In the genomic region with DNA sequence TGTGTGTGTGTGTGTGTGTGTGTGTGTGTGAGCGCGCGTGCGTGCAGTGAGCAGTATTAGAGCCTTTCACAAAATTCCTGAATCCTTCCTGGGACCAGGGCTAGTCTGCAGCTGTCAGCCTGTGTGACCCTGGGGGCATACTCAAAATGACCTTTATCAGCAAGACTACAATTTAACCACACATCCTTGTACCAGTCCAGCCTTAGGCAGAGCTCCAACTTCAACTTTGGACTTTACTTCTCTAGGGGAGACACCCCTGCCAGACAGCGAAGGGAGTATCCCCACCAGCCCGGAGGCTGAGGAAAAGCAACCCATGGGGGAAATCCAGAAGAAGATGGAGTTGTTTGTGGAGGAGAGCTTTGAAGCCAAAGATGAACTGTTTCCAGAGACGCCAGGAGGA, we compare ENCODE assay signal across 23 mouse cellular contexts. TPM values are rescaled to one million over a fixed set of nuclear protein-coding genes. Genes with fewer than 3 reads are reported as not detected.
DNase-seq lines count a peak whose midpoint lies in the region; ATAC-seq lines count a peak whose summit lies in the region.
"Had no signal": no experiment of that assay in that cellular context is flagged by ENCODE, and none has a peak within 500 bp of the region (broad histone marks: within the 10 kb centered on the region; RNA-seq: fewer than 3 reads in every experiment).

No protein-coding gene starts in this region.

- H3K27me3 ChIP-seq in kidney, embryonic 16.5 days (ENCODE audit: insufficient read depth, low read length) = no peaks in the 10 kb centered on the region
- no peaks in the 10 kb centered on the region for H3K27me3 ChIP-seq in intestine, embryonic 15.5 days (replicated peaks)
- no peaks in the 10 kb centered on the region for H3K27me3 ChIP-seq in intestine, embryonic 16.5 days (replicated peaks; ENCODE audit: control insufficient read depth, insufficient read depth, low read length)
- H3K27me3 ChIP-seq in heart, embryonic 10.5 days (ENCODE audit: insufficient read depth, poor library complexity, severe bottlenecking) = peaks cover 8% of the 10 kb centered on the region; the same call in 1 of the 2 replicates
- H3K27me3 ChIP-seq: embryonic facial prominence, embryonic 13.5 days; forebrain, embryonic 12.5 days; heart, embryonic 15.5 days; hindbrain, embryonic 13.5 days had no signal

- H3K4me3 ChIP-seq in kidney, embryonic 16.5 days (ENCODE audit: low read length) = no peak overlapping the region
- H3K4me3 ChIP-seq in intestine, embryonic 15.5 days (replicated peaks) = no peak overlapping the region
- no peak overlapping the region for H3K4me3 ChIP-seq in intestine, embryonic 16.5 days (ENCODE audit: low read length)
- no peak overlapping the region for H3K4me3 ChIP-seq in heart, embryonic 10.5 days
- H3K4me3 ChIP-seq: embryonic facial prominence, embryonic 13.5 days; forebrain, embryonic 12.5 days; heart, embryonic 15.5 days; hindbrain, embryonic 13.5 days had no signal

- 87% methylated on average over 7 of the region's 7 CpGs for WGBS in kidney, embryonic 16.5 days
- WGBS in intestine, embryonic 15.5 days = 83% methylated on average over 7 of the region's 7 CpGs
- WGBS in intestine, embryonic 16.5 days = 78% methylated on average over 7 of the region's 7 CpGs
- WGBS in heart, embryonic 10.5 days = 96% methylated on average over 7 of the region's 7 CpGs

- no peaks in the 10 kb centered on the region for H3K9me3 ChIP-seq in kidney, embryonic 16.5 days (ENCODE audit: low read length)
- H3K9me3 ChIP-seq in intestine, embryonic 15.5 days = no peaks in the 10 kb centered on the region
- no peaks in the 10 kb centered on the region for H3K9me3 ChIP-seq in intestine, embryonic 16.5 days (ENCODE audit: control insufficient read depth, low read length)
- no peaks in the 10 kb centered on the region for H3K9me3 ChIP-seq in heart, embryonic 10.5 days
- H3K9me3 ChIP-seq: embryonic facial prominence, embryonic 13.5 days; forebrain, embryonic 12.5 days; heart, embryonic 15.5 days; hindbrain, embryonic 13.5 days had no signal

- 0 out of 2 replicates have a peak, but pooled peaks cover 5% of the 10 kb centered on the region for H3K4me1 ChIP-seq in kidney, embryonic 16.5 days (ENCODE audit: insufficient read depth, low read length)
- peaks cover 27% of the 10 kb centered on the region; the same call in 1 of the 2 replicates for H3K4me1 ChIP-seq in intestine, embryonic 15.5 days (replicated peaks)
- peaks cover 11% of the 10 kb centered on the region for H3K4me1 ChIP-seq in intestine, embryonic 16.5 days (ENCODE audit: control insufficient read depth, insufficient read depth, low read length)
- H3K4me1 ChIP-seq in heart, embryonic 10.5 days = peaks cover 39% of the 10 kb centered on the region

- no peak overlapping the region for H3K4me2 ChIP-seq in kidney, embryonic 16.5 days (replicated peaks; ENCODE audit: low read depth, low read length)
- no peak overlapping the region for H3K4me2 ChIP-seq in intestine, embryonic 15.5 days (replicated peaks)
- H3K4me2 ChIP-seq in intestine, embryonic 16.5 days (ENCODE audit: low read depth, low read length) = no peak overlapping the region
- H3K4me2 ChIP-seq: embryonic facial prominence, embryonic 13.5 days; forebrain, embryonic 12.5 days; heart, embryonic 11.5 days; heart, embryonic 15.5 days; hindbrain, embryonic 13.5 days had no signal

- DNase-seq in kidney, adult 8-10 months = peak; percentile 56 to 65
- DNase-seq in kidney, postnatal 36 days = peak; percentile 57 to 70
- DNase-seq in heart, embryonic 10.5 days (ENCODE audit: low spot score) = no peak
- no peak for DNase-seq in cerebellum, adult 11-12 months
- DNase-seq: adrenal gland, adult 8-10 months; adrenal gland, postnatal 36 days; cerebellum, adult 8-10 months; cerebellum, postnatal 14 days; gastrocnemius, postnatal 10 days; heart, adult 18-20 months; heart, postnatal 14 days had no signal

- ATAC-seq in kidney, embryonic 16.5 days (ENCODE audit: low FRiP score, low TSS enrichment) = no peak
- peak; percentile 13; the same call in 1 of the 2 replicates for ATAC-seq in intestine, embryonic 15.5 days
- peak; percentile 12; the same call in 1 of the 2 replicates for ATAC-seq in intestine, embryonic 16.5 days
- ATAC-seq: CD4-positive, CD25-positive, alpha-beta regulatory T cell, adult 4 months; forebrain, embryonic 16.5 days had no signal

- H3K36me3 ChIP-seq in kidney, embryonic 16.5 days (ENCODE audit: insufficient read depth, low read length) = no peaks in the 10 kb centered on the region
- H3K36me3 ChIP-seq in intestine, embryonic 15.5 days = no peaks in the 10 kb centered on the region
- H3K36me3 ChIP-seq in intestine, embryonic 16.5 days (ENCODE audit: control insufficient read depth, insufficient read depth, low read length) = no peaks in the 10 kb centered on the region
- no peaks in the 10 kb centered on the region for H3K36me3 ChIP-seq in heart, embryonic 10.5 days
- H3K36me3 ChIP-seq: heart, embryonic 15.5 days had no signal

- no peak overlapping the region for H3K27ac ChIP-seq in kidney, embryonic 16.5 days (ENCODE audit: low read length)
- H3K27ac ChIP-seq in intestine, embryonic 15.5 days = no peak overlapping the region
- H3K27ac ChIP-seq in intestine, embryonic 16.5 days (ENCODE audit: low read length) = peak overlapping the region; percentile 17
- H3K27ac ChIP-seq in heart, embryonic 10.5 days = no peak overlapping the region
- H3K27ac ChIP-seq: embryonic facial prominence, embryonic 13.5 days; forebrain, embryonic 12.5 days; heart, embryonic 15.5 days; hindbrain, embryonic 13.5 days had no signal

- H3K9ac ChIP-seq in kidney, embryonic 16.5 days (replicated peaks; ENCODE audit: low read length) = no peak overlapping the region
- no peak overlapping the region for H3K9ac ChIP-seq in intestine, embryonic 15.5 days
- no peak overlapping the region for H3K9ac ChIP-seq in intestine, embryonic 16.5 days (ENCODE audit: low read depth, low read length)
- H3K9ac ChIP-seq: embryonic facial prominence, embryonic 13.5 days; forebrain, embryonic 12.5 days; heart, embryonic 15.5 days; hindbrain, embryonic 13.5 days had no signal

RNA-seq across cellular contexts. Expression of gene Taf1c, which starts 13.6 kb away (rescaled TPM):
- 15.4 and 15.5 TPM in 2 replicates for polyA plus RNA-seq in kidney, embryonic 16.5 days (2015; fragmentation: Nextera tagmentation; extraction: Ambion mirVana)
- polyA plus RNA-seq in intestine, embryonic 15.5 days (2015; fragmentation: Nextera tagmentation; extraction: Ambion mirVana) = 10.0 and 11.7 TPM in 2 replicates
- 11.6 and 11.9 TPM in 2 replicates for polyA plus RNA-seq in intestine, embryonic 16.5 days (2015; fragmentation: Nextera tagmentation; extraction: Ambion mirVana)
- polyA plus RNA-seq in heart, embryonic 10.5 days (2016; fragmentation: Nextera tagmentation; extraction: Ambion mirVana) = 9.9 and 11.2 TPM in 2 replicates

RNA-seq across cellular contexts. Expression of gene Dnaaf1, which starts 16.4 kb away (rescaled TPM):
- 0.27 and 0.37 TPM in 2 replicates for polyA plus RNA-seq in kidney, embryonic 16.5 days (2015; fragmentation: Nextera tagmentation; extraction: Ambion mirVana)
- 1.4 and 2.1 TPM in 2 replicates for polyA plus RNA-seq in intestine, embryonic 15.5 days (2015; fragmentation: Nextera tagmentation; extraction: Ambion mirVana)
- 2.6 and 3.5 TPM in 2 replicates for polyA plus RNA-seq in intestine, embryonic 16.5 days (2015; fragmentation: Nextera tagmentation; extraction: Ambion mirVana)
- polyA plus RNA-seq in heart, embryonic 10.5 days (2016; fragmentation: Nextera tagmentation; extraction: Ambion mirVana) = 0.11 and 0.31 TPM in 2 replicates
- polyA plus RNA-seq: CD4-positive, CD25-positive, alpha-beta regulatory T cell, adult 4 months had no signal

RNA-seq across cellular contexts. Expression of gene Hsdl1, which starts 16.5 kb away (rescaled TPM):
- 39.8 and 43.1 TPM in 2 replicates for polyA plus RNA-seq in kidney, embryonic 16.5 days (2015; fragmentation: Nextera tagmentation; extraction: Ambion mirVana)
- 28.8 and 32.6 TPM in 2 replicates for polyA plus RNA-seq in intestine, embryonic 15.5 days (2015; fragmentation: Nextera tagmentation; extraction: Ambion mirVana)
- 32.3 and 33.3 TPM in 2 replicates for polyA plus RNA-seq in intestine, embryonic 16.5 days (2015; fragmentation: Nextera tagmentation; extraction: Ambion mirVana)
- polyA plus RNA-seq in heart, embryonic 10.5 days (2016; fragmentation: Nextera tagmentation; extraction: Ambion mirVana) = 35.3 and 47.9 TPM in 2 replicates

RNA-seq across cellular contexts. Expression of gene Adad2, which starts 21.1 kb away (rescaled TPM):
- polyA plus RNA-seq in kidney, embryonic 16.5 days (2015; fragmentation: Nextera tagmentation; extraction: Ambion mirVana) = 0.12 and 0.14 TPM in 2 replicates
- polyA plus RNA-seq in intestine, embryonic 15.5 days (2015; fragmentation: Nextera tagmentation; extraction: Ambion mirVana) = not detected in 2 replicates
- polyA plus RNA-seq in intestine, embryonic 16.5 days (2015; fragmentation: Nextera tagmentation; extraction: Ambion mirVana) = 0.09 TPM in 1 of 2 replicates, not detected in the other
- polyA plus RNA-seq in heart, embryonic 10.5 days (2016; fragmentation: Nextera tagmentation; extraction: Ambion mirVana) = 0.14 TPM in 1 of 2 replicates, not detected in the other
- polyA plus RNA-seq: CD4-positive, CD25-positive, alpha-beta regulatory T cell, adult 4 months; embryonic facial prominence, embryonic 13.5 days; forebrain, embryonic 16.5 days; frontal cortex, adult 2 months; G1E; heart, embryonic 11.5 days; heart, embryonic 15.5 days; hindbrain, embryonic 13.5 days had no signal

RNA-seq across cellular contexts. Expression of gene Mbtps1, which starts 32.9 kb away (rescaled TPM):
- polyA plus RNA-seq in kidney, embryonic 16.5 days (2015; fragmentation: Nextera tagmentation; extraction: Ambion mirVana) = 131 TPM in 2 replicates
- 83.6 and 88.8 TPM in 2 replicates for polyA plus RNA-seq in intestine, embryonic 15.5 days (2015; fragmentation: Nextera tagmentation; extraction: Ambion mirVana)
- 78.0 and 82.5 TPM in 2 replicates for polyA plus RNA-seq in intestine, embryonic 16.5 days (2015; fragmentation: Nextera tagmentation; extraction: Ambion mirVana)
- polyA plus RNA-seq in heart, embryonic 10.5 days (2016; fragmentation: Nextera tagmentation; extraction: Ambion mirVana) = 86.9 and 98.4 TPM in 2 replicates

Comparison
In these comparisons a context has a peak if more than half of its experiments do, and no peak if none do; other contexts are left out.
1. DNase-seq: peak in kidney, adult 8-10 months (2 of 2) and kidney, postnatal 36 days (2 of 2); none in heart, embryonic 10.5 days (single experiment) and cerebellum, adult 11-12 months (single experiment).